Mouse (Mus musculus): ENCODE measurements at regions not wholly inside any gene's neighbourhood (a gene's known extent, or its start where the extent isn't known, plus 50 kb on each side); places are given as distances from the start of the nearest gene placed in this dataset.

- DNase-seq = no peak
These were observed 66.4 kb upstream of the Frg1 start for GRCm38 (mm10) chr8:41483297-41483696.

GRCm38 (mm10) chr8:41472992-41473699 is 56.3 kb upstream of the Frg1 start:
- DNase-seq = no peak

GRCm38 (mm10) chr8:41472233-41472632 is 55.4 kb upstream of the Frg1 start:
- no peak for DNase-seq

Measured in cerebellum, postnatal 25 days (tissue).